Mouse (Mus musculus) ovary, adult 2 months (tissue): ENCODE measurements around the gene Olfr930. TPM values are rescaled to one million over a fixed set of nuclear protein-coding genes. Genes with fewer than 3 reads are reported as not detected.

Source experiments
- polyA plus RNA-seq: library from polyadenylated mRNA; depleted of rRNA; stranded (reverse); fragments of >200 nt; gene quantifications from 2 replicates; pipeline ENCODE4 v1.2.3, GENCODE M21; 2012; rRNA removed

Gene Olfr930
- not detected in 2 replicates for polyA plus RNA-seq

DNA sequence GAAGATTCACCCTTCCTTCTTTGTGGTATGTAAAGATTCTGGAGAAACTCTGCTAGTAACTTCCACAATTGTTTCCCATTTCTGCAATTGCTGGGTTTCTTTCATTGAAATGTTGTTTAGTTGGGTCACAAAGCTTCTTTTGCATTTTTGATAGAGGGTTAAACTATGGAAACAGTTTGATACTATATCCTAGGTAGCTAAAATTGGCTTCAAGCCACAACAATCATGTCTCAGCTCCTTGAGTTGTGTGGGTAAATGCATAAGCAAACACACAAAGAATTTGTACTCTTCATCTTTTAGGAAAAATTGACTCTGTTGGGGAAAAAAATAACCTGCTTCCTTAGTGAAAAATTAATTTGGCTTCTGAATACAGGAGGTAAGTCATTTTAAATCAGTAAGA lies at the start of gene Olfr930:
Gene Olfr930 (plus strand): TSS at position 301 of the 400 bp plus-strand sequence.

DNA sequence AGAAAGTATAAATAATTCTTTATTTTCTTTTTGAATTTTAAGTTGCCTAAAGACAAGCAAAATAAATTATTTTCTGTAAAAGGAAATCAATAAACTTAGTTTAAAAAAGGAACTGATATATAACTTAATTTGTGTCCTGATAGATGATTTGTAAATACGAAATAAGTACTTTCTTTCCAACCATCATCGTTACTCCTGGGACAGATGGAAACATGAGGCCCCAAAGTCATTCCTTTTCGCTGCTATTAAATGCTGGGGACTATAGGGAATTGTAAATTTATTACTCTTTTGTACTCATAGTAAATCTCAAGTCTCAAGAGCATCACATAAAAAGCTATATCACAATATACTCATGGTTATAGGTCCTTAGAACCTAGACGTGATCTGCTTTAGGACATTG lies 42.4 kb downstream of the Olfr930 start, which contains the start of gene Olfr933:
Gene Olfr933 (plus strand): TSS at position 301 of the 400 bp plus-strand sequence.

Other genes with a start within 250 kb of the Olfr930 start
- gene Olfr919, start 226.1 kb upstream of the Olfr930 start, polyA plus RNA-seq = not detected in 2 replicates
- 15.2 and 15.4 TPM in 2 replicates for gene Vwa5a, start 211.5 kb upstream of the Olfr930 start, polyA plus RNA-seq
- gene Olfr920, start 177.5 kb upstream of the Olfr930 start, polyA plus RNA-seq = 0.16 and 0.20 TPM in 2 replicates
- gene Olfr921, start 156.7 kb upstream of the Olfr930 start, polyA plus RNA-seq = not detected in 2 replicates
- gene Olfr922, start 115.2 kb upstream of the Olfr930 start, polyA plus RNA-seq = not detected in 2 replicates
- gene Olfr923, start 103.3 kb upstream of the Olfr930 start, polyA plus RNA-seq = not detected in 2 replicates
- not detected in 2 replicates for gene Olfr924, start 85.4 kb upstream of the Olfr930 start, polyA plus RNA-seq
- gene Olfr26, start 74.7 kb upstream of the Olfr930 start, polyA plus RNA-seq = not detected in 2 replicates
- gene Olfr926, start 52.7 kb upstream of the Olfr930 start, polyA plus RNA-seq = not detected in 2 replicates
- not detected in 2 replicates for gene Olfr933, start 42.5 kb downstream of the Olfr930 start, polyA plus RNA-seq
- gene Olfr934, start 58.5 kb downstream of the Olfr930 start, polyA plus RNA-seq = not detected in 2 replicates
- gene Olfr935, start 69.9 kb downstream of the Olfr930 start, polyA plus RNA-seq = not detected in 2 replicates
- gene Olfr146, start 93.6 kb downstream of the Olfr930 start, polyA plus RNA-seq = not detected in 2 replicates
- not detected in 2 replicates for gene Olfr937, start 135.1 kb downstream of the Olfr930 start, polyA plus RNA-seq
- not detected in 2 replicates for gene Olfr938, start 149.1 kb downstream of the Olfr930 start, polyA plus RNA-seq
- gene Olfr27, start 198.3 kb downstream of the Olfr930 start, polyA plus RNA-seq = not detected in 2 replicates
- not detected in 2 replicates for gene Olfr943, start 236.5 kb downstream of the Olfr930 start, polyA plus RNA-seq